Mouse (Mus musculus) bone marrow macrophage, adult 2 months (primary cell): ENCODE results near the gene Ralgds.

Experiments
- CTCF ChIP-seq: IDR thresholded peaks from 2 replicates; pipeline ENCODE4 v1.5.1; 2012; ENCODE audit warnings: low read depth, mild to moderate bottlenecking, low read length, moderate library complexity
- POLR2A ChIP-seq: IDR thresholded peaks from 2 replicates; pipeline ENCODE4 v1.6.1; 2012; ENCODE audit warnings: mild to moderate bottlenecking, low read depth, low read length, borderline replicate concordance

DNA sequence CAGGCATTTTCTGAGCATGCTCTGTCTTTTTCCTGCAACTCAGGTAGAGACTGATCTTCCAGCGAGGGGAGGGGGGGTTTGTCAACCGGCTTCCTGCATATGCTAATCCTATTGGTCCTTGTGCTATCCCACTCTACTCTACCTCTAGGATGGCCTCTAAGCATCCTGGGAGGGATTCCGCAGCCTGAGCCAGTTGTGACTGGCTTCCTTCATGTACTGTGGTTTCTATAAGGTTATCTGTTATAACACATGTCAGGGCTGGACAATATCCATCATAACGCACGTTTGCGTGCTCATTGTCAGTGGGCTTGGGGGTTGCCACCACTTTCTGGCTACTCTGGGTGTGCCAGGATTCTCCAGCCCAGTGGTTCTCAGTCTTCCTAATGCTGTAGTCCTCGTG is 83.1 kb downstream of the Ralgds start:
- TF ChIP-seq CTCF (no peak), POLR2A (no peak)
